Mouse (Mus musculus) lung, adult 2 months (tissue): ENCODE measurements around the gene Hecw2.

Experiments
- CTCF ChIP-seq: fragments of 200-500 bp; IDR thresholded peaks from 2 replicates; pipeline ENCODE4 v1.5.1; 2011; ENCODE audit warnings: mild to moderate bottlenecking, low read length, control low read depth; ENCODE audit not compliant: insufficient read depth
- POLR2A ChIP-seq: fragments of 200-500 bp; IDR thresholded peaks from 2 replicates; pipeline ENCODE4 v1.6.1; 2011; ENCODE audit warnings: low read depth, mild to moderate bottlenecking, control low read depth, low read length, borderline replicate concordance; ENCODE audit errors: extremely low read depth

GRCm38 (mm10) chr1:54046923-54047322 is 148.0 kb downstream of the Hecw2 start:
- TF ChIP-seq CTCF: no peak
- no peak for TF ChIP-seq POLR2A
